Mouse (Mus musculus): ENCODE data around the gene Plcb1. TPM values are rescaled to one million over a fixed set of nuclear protein-coding genes. Genes with fewer than 3 reads are reported as not detected.

Plcb1 gene
- polyA plus RNA-seq, 1 experiment from 2014 or later = 11.8 TPM

- no peak overlapping the region for H3K9ac ChIP-seq (ENCODE audit: low read length)
- WGBS = 45% methylated on average over 4 of the region's 4 CpGs
Measured at GRCm38 (mm10) chr2:135123695-135124343, 338.0 kb downstream of the Plcb1 start.

GRCm38 (mm10) chr2:135140576-135140975, 354.7 kb downstream of the Plcb1 start:
- ATAC-seq (ENCODE audit: low read depth) = no peak
- H3K4me1 ChIP-seq (replicated peaks; ENCODE audit: control insufficient read depth, insufficient read depth, low read length) = peaks cover 6% of the 10 kb centered on the region; the same call in 1 of the 2 replicates
- no peak overlapping the region for H3K27ac ChIP-seq (ENCODE audit: low read length)
- no peak overlapping the region for H3K4me3 ChIP-seq (ENCODE audit: low read length)
- H3K4me2 ChIP-seq (ENCODE audit: low read depth, low read length) = no peak overlapping the region; the same call in 1 of the 2 replicates
- H3K27me3 ChIP-seq (ENCODE audit: control insufficient read depth, insufficient read depth, low read depth, low read length) = no peaks in the 10 kb centered on the region
- WGBS = 7% methylated on average over 8 of the region's 8 CpGs
- no peaks in the 10 kb centered on the region for H3K9me3 ChIP-seq (ENCODE audit: control insufficient read depth, low read length)
- no peaks in the 10 kb centered on the region for H3K36me3 ChIP-seq (ENCODE audit: control insufficient read depth, insufficient read depth, low read length)
- no peak overlapping the region for H3K9ac ChIP-seq (ENCODE audit: low read length)

More at GRCm38 (mm10) chr2:135123695-135124343, 338.0 kb downstream of the Plcb1 start:
- peak; percentile 92 for ATAC-seq (ENCODE audit: low read depth)
- H3K36me3 ChIP-seq (ENCODE audit: control insufficient read depth, insufficient read depth, low read length) = no peaks in the 10 kb centered on the region
- H3K27ac ChIP-seq (ENCODE audit: low read length) = no peak overlapping the region; the same call in 1 of the 2 replicates
- no peaks in the 10 kb centered on the region for H3K27me3 ChIP-seq (ENCODE audit: control insufficient read depth, insufficient read depth, low read depth, low read length)
- H3K4me1 ChIP-seq (replicated peaks; ENCODE audit: control insufficient read depth, insufficient read depth, low read length) = no peaks in the 10 kb centered on the region
- H3K4me3 ChIP-seq (ENCODE audit: low read length) = no peak overlapping the region
- H3K4me2 ChIP-seq (ENCODE audit: low read depth, low read length) = no peak overlapping the region
- no peaks in the 10 kb centered on the region for H3K9me3 ChIP-seq (ENCODE audit: control insufficient read depth, low read length)

DNA sequence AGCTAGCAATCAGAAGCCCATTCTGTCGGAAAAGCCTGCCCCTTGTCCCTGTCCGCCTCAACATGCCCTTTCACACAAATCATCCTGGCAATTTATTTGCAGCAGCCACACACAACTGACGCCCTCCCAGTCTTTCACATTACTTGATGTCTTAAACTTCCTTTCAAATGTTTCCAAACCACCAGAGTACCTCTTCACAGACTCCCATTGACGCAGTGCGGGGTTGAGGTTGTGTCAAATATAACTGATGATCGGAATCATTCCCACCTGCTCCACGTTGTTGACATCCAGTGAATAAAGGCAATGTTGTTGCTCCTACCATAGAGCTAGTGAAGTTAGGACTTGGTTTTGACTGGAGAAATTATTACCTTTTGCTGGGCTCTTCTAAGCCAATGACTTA, 366.4 kb downstream of the Plcb1 start:
- Histone ChIP-seq H3K9ac (ENCODE audit: low read length) (no peak overlapping the region), H3K4me3 (ENCODE audit: low read length) (no peak overlapping the region), H3K4me1 (replicated peaks; ENCODE audit: control insufficient read depth, insufficient read depth, low read length) (peaks cover 3% of the 10 kb centered on the region; the same call in 1 of the 2 replicates), H3K27me3 (ENCODE audit: control insufficient read depth, insufficient read depth, low read depth, low read length) (no peaks in the 10 kb centered on the region), H3K4me2 (ENCODE audit: low read depth, low read length) (no peak overlapping the region), H3K36me3 (ENCODE audit: control insufficient read depth, insufficient read depth, low read length) (no peaks in the 10 kb centered on the region), H3K9me3 (ENCODE audit: control insufficient read depth, low read length) (no peaks in the 10 kb centered on the region), H3K27ac (ENCODE audit: low read length) (no peak overlapping the region)
- ATAC-seq (ENCODE audit: low read depth) = no peak
- 68% methylated on average over 7 of the region's 7 CpGs for WGBS

GRCm38 (mm10) chr2:135153248-135153647, 367.4 kb downstream of the Plcb1 start:
- H3K36me3 ChIP-seq (ENCODE audit: control insufficient read depth, insufficient read depth, low read length) = no peaks in the 10 kb centered on the region
- ATAC-seq (ENCODE audit: low read depth) = no peak
- no peak overlapping the region for H3K4me2 ChIP-seq (ENCODE audit: low read depth, low read length)
- H3K9ac ChIP-seq (ENCODE audit: low read length) = no peak overlapping the region
- H3K27ac ChIP-seq (ENCODE audit: low read length) = no peak overlapping the region
- H3K4me3 ChIP-seq (ENCODE audit: low read length) = no peak overlapping the region
- peaks cover 3% of the 10 kb centered on the region; the same call in 1 of the 2 replicates for H3K4me1 ChIP-seq (replicated peaks; ENCODE audit: control insufficient read depth, insufficient read depth, low read length)
- WGBS = 55% methylated on average over 4 of the region's 4 CpGs
- no peaks in the 10 kb centered on the region for H3K9me3 ChIP-seq (ENCODE audit: control insufficient read depth, low read length)
- no peaks in the 10 kb centered on the region for H3K27me3 ChIP-seq (ENCODE audit: control insufficient read depth, insufficient read depth, low read depth, low read length)

DNA sequence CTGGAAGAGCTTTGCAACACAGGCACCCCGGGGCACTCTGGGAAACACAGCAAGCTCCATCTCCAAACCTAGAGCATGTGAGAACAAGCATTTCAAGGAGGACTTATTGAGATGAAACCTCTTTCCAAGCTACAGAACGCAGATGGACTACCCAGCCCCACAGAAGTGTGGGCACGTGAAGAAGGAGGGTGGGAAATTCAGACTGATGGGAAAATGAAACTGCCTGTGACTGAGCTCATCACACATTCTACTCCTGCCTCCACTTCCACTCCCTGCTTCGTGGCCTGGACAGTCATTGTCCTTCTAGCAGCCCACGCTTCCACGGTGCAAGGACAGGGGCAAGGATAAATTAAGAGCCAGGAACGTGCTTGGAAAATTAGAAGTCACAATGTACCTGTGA, 370.2 kb downstream of the Plcb1 start:
- 83% methylated on average over 7 of the region's 7 CpGs for WGBS
- Histone ChIP-seq H3K36me3 (ENCODE audit: control insufficient read depth, insufficient read depth, low read length) (no peaks in the 10 kb centered on the region), H3K4me1 (replicated peaks; ENCODE audit: control insufficient read depth, insufficient read depth, low read length) (peaks cover 3% of the 10 kb centered on the region; the same call in 1 of the 2 replicates), H3K4me2 (ENCODE audit: low read depth, low read length) (no peak overlapping the region), H3K27me3 (ENCODE audit: control insufficient read depth, insufficient read depth, low read depth, low read length) (no peaks in the 10 kb centered on the region), H3K9me3 (ENCODE audit: control insufficient read depth, low read length) (no peaks in the 10 kb centered on the region), H3K9ac (ENCODE audit: low read length) (no peak overlapping the region), H3K27ac (ENCODE audit: low read length) (no peak overlapping the region), H3K4me3 (ENCODE audit: low read length) (no peak overlapping the region)
- ATAC-seq (ENCODE audit: low read depth) = no peak

GRCm38 (mm10) chr2:135157961-135158360, 372.1 kb downstream of the Plcb1 start:
- Histone ChIP-seq H3K4me2 (ENCODE audit: low read depth, low read length) (no peak overlapping the region), H3K36me3 (ENCODE audit: control insufficient read depth, insufficient read depth, low read length) (no peaks in the 10 kb centered on the region), H3K27ac (ENCODE audit: low read length) (no peak overlapping the region), H3K9me3 (ENCODE audit: control insufficient read depth, low read length) (no peaks in the 10 kb centered on the region), H3K27me3 (ENCODE audit: control insufficient read depth, insufficient read depth, low read depth, low read length) (no peaks in the 10 kb centered on the region), H3K4me1 (replicated peaks; ENCODE audit: control insufficient read depth, insufficient read depth, low read length) (no peaks in the 10 kb centered on the region; the same call in 1 of the 2 replicates), H3K4me3 (ENCODE audit: low read length) (no peak overlapping the region), H3K9ac (ENCODE audit: low read length) (no peak overlapping the region)
- whole genome bisulfite sequencing = 92% methylated on average over 2 of the region's 2 CpGs
- no peak for ATAC-seq (ENCODE audit: low read depth)

- Histone ChIP-seq H3K9me3 (ENCODE audit: control insufficient read depth, low read length) (no peaks in the 10 kb centered on the region), H3K4me1 (replicated peaks; ENCODE audit: control insufficient read depth, insufficient read depth, low read length) (no peaks in the 10 kb centered on the region), H3K36me3 (ENCODE audit: control insufficient read depth, insufficient read depth, low read length) (no peaks in the 10 kb centered on the region), H3K27ac (ENCODE audit: low read length) (no peak overlapping the region), H3K27me3 (ENCODE audit: control insufficient read depth, insufficient read depth, low read depth, low read length) (no peaks in the 10 kb centered on the region), H3K4me2 (ENCODE audit: low read depth, low read length) (no peak overlapping the region), H3K9ac (ENCODE audit: low read length) (no peak overlapping the region), H3K4me3 (ENCODE audit: low read length) (no peak overlapping the region)
- 71% methylated on average over 4 of the region's 4 CpGs for WGBS
- no peak for ATAC-seq (ENCODE audit: low read depth)
Measured at GRCm38 (mm10) chr2:135161673-135162072, 375.8 kb downstream of the Plcb1 start.

DNA sequence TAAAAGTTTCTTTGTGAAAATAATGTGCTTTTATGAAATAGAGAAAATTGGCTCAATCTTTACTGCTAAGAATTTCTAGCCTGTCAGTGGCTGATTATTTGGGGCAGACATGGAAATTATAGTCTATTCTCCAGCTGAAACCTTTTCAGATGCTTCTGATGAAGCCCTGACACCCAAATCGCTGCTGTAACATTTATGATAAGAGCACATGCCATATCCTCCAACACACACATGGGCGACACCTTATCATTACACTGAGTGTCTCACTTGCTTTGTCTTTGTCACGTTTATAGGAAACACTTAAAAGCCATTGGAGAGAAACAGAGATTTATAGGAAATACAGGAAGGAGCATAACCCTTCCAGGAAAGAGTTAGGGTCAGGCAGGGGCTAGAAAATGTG, 379.6 kb downstream of the Plcb1 start:
- H3K27ac ChIP-seq (ENCODE audit: low read length) = no peak overlapping the region
- H3K9ac ChIP-seq (ENCODE audit: low read length) = no peak overlapping the region
- no peak for ATAC-seq (ENCODE audit: low read depth)
- no peaks in the 10 kb centered on the region for H3K27me3 ChIP-seq (ENCODE audit: control insufficient read depth, insufficient read depth, low read depth, low read length)
- 45% methylated on average over 3 of the region's 3 CpGs for WGBS
- H3K36me3 ChIP-seq (ENCODE audit: control insufficient read depth, insufficient read depth, low read length) = no peaks in the 10 kb centered on the region
- no peak overlapping the region for H3K4me3 ChIP-seq (ENCODE audit: low read length)
- H3K4me2 ChIP-seq (ENCODE audit: low read depth, low read length) = no peak overlapping the region
- no peaks in the 10 kb centered on the region for H3K9me3 ChIP-seq (ENCODE audit: control insufficient read depth, low read length)
- H3K4me1 ChIP-seq (replicated peaks; ENCODE audit: control insufficient read depth, insufficient read depth, low read length) = no peaks in the 10 kb centered on the region

- Histone ChIP-seq H3K27ac (ENCODE audit: low read length) (no peak overlapping the region), H3K4me1 (replicated peaks; ENCODE audit: control insufficient read depth, insufficient read depth, low read length) (no peaks in the 10 kb centered on the region), H3K9ac (ENCODE audit: low read length) (no peak overlapping the region), H3K27me3 (ENCODE audit: control insufficient read depth, insufficient read depth, low read depth, low read length) (no peaks in the 10 kb centered on the region), H3K4me2 (ENCODE audit: low read depth, low read length) (no peak overlapping the region), H3K36me3 (ENCODE audit: control insufficient read depth, insufficient read depth, low read length) (no peaks in the 10 kb centered on the region), H3K9me3 (ENCODE audit: control insufficient read depth, low read length) (no peaks in the 10 kb centered on the region), H3K4me3 (ENCODE audit: low read length) (no peak overlapping the region)
- no peak for ATAC-seq (ENCODE audit: low read depth)
- 63% methylated on average over 4 of the region's 4 CpGs for WGBS
Measured at GRCm38 (mm10) chr2:135175544-135175943, 389.7 kb downstream of the Plcb1 start.
